Mouse (Mus musculus) limb, embryonic 14.5 days (tissue): Measurements from ENCODE around the gene Lrrn2. TPM values are rescaled to one million over a fixed set of nuclear protein-coding genes. Genes with fewer than 3 reads are reported as not detected.

Source experiments
- ATAC-seq: fragments of 200-750 bp; cut with Nextera tagmentation; 2 replicates; pipeline ENCODE4 v1.8.0; 2017; ENCODE audit warnings: low read depth, moderate number of reproducible peaks, moderate TSS enrichment; ENCODE audit not compliant: low FRiP score
- DNase-seq: peaks from one replicate; pipeline ENCODE4 v3.0.0-alpha.2; 2015; ENCODE audit warnings: low spot score
- H3K27ac ChIP-seq: fragments of 300-500 bp; sonication (generic); replicated peaks from 2 replicates; pipeline ENCODE4 v1.5.1; 2014; ENCODE audit warnings: low read depth, mild to moderate bottlenecking, low read length, moderate library complexity, mixed read lengths
- H3K27me3 ChIP-seq: fragments of 300-500 bp; sonication (generic); 2 replicates; pipeline ENCODE4 v1.6.1; 2014; ENCODE audit warnings: low read length, mixed read lengths; ENCODE audit not compliant: control insufficient read depth, insufficient read depth
- H3K36me3 ChIP-seq: fragments of 300-500 bp; sonication (generic); 2 replicates; pipeline ENCODE4 v1.6.1; 2014; ENCODE audit warnings: mild to moderate bottlenecking, low read length, moderate library complexity, mixed read lengths; ENCODE audit not compliant: control insufficient read depth, insufficient read depth
- H3K4me1 ChIP-seq: fragments of 300-500 bp; sonication (generic); 2 replicates; pipeline ENCODE4 v1.6.1; 2014; ENCODE audit warnings: antibody characterized with exemption, low read length, mixed read lengths; ENCODE audit not compliant: control insufficient read depth, insufficient read depth
- H3K4me2 ChIP-seq: fragments of 300-500 bp; sonication (generic); replicated peaks from 2 replicates; pipeline ENCODE4 v1.6.1; 2014; ENCODE audit warnings: low read depth, mild to moderate bottlenecking, low read length, moderate library complexity; ENCODE audit not compliant: severe bottlenecking
- H3K4me3 ChIP-seq: fragments of 300-500 bp; sonication (generic); replicated peaks from 2 replicates; pipeline ENCODE4 v1.5.1; 2014; ENCODE audit warnings: low read length
- H3K9ac ChIP-seq: fragments of 300-500 bp; sonication (generic); 2 replicates; pipeline ENCODE4 v1.6.1; 2014; ENCODE audit warnings: mild to moderate bottlenecking, low read depth, low read length, moderate library complexity; ENCODE audit not compliant: severe bottlenecking
- H3K9me3 ChIP-seq: fragments of 300-500 bp; sonication (generic); 2 replicates; pipeline ENCODE4 v1.6.1; 2016; ENCODE audit warnings: low read length; ENCODE audit not compliant: control insufficient read depth
- POLR2A ChIP-seq: fragments of 200-500 bp; IDR thresholded peaks from 2 replicates; pipeline ENCODE4 v1.8.0; 2012; ENCODE audit warnings: inconsistent platforms, mild to moderate bottlenecking, moderate library complexity, borderline replicate concordance; ENCODE audit not compliant: insufficient read depth, insufficient read length; ENCODE audit errors: extremely low read depth
- WGBS: fragments of 180-500 bp; shearing (Covaris S2); extraction: QIAGEN DNeasy Blood & Tissue Kit; methylation state at CpG from one replicate; pipeline ENCODE4 v1.1.7; 2014; 5-methylcytosine and 5-hydroxymethylcytosine counted together
- polyA plus RNA-seq, 2 experiments: library from polyadenylated mRNA; depleted of rRNA in 1 of 2; stranded (reverse) in 1 of 2; unstranded in 1 of 2; fragments of >200 nt; fragmentation: Nextera tagmentation in 1 of 2; extraction: Ambion mirVana in 1 of 2; gene quantifications; 2 replicates each; pipeline versions ENCODE4 v1.2.1 to v1.2.3; 2012 to 2014

The Lrrn2 gene
- polyA plus RNA-seq, 2 experiments, result 5.6 to 7.0 TPM

DNA sequence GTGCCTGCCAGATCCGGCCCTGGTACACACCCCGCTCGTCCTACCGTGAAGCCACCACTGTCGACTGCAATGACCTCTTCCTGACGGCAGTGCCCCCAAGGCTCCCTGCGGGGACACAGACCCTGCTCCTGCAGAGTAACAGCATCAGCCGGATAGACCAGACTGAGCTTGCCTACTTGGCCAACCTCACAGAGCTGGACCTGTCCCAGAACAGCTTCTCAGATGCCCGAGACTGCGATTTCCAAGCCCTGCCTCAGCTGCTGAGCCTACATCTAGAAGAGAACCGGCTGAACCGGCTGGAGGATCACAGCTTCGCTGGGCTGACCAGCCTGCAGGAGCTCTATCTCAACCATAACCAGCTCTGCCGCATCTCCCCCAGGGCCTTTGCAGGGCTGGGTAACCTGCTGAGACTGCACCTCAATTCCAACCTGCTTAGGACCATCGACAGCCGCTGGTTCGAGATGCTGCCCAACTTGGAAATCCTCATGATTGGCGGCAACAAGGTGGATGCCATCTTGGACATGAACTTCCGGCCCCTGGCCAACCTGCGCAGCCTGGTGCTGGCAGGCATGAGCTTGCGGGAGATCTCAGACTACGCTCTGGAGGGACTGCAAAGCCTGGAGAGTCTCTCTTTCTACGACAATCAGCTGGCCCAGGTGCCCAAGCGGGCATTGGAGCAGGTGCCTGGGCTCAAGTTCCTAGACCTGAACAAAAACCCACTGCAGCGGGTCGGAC lies 57.4 kb downstream of the Lrrn2 start:
- ATAC-seq (no peak), DNase-seq (no peak)
- Histone ChIP-seq H3K9me3 (no peaks in the 10 kb centered on the region), H3K4me1 (no peaks in the 10 kb centered on the region), H3K4me3 (no peak overlapping the region), H3K4me2 (no peak overlapping the region), H3K27me3 (no peaks in the 10 kb centered on the region), H3K27ac (no peak overlapping the region), H3K9ac (no peak overlapping the region), H3K36me3 (no peaks in the 10 kb centered on the region)
- TF ChIP-seq POLR2A, result no peak
- WGBS, result 84% methylated on average over 25 of the region's 26 CpGs

DNA sequence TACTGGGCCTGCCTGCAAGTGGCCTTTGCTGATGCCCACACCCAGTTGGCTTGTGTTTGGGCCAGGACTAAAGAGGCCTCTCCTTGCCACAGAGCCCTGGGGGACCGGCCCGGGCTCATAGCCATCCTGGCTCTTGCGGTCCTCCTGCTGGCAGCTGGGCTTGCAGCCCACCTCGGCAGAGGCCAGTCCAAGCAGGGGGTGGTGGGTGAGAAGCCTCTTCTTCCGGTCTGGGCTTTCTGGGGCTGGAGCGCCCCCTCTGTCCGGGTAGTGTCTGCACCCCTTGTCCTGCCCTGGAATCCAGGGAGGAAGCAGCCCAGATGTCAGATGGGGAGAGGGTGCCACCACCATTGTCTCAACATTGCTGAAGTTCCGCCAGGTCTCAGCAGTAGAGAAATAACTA lies 58.9 kb downstream of the Lrrn2 start:
- H3K4me3 ChIP-seq, result no peak overlapping the region
- no peaks in the 10 kb centered on the region for H3K4me1 ChIP-seq
- no peak overlapping the region for H3K9ac ChIP-seq
- no peaks in the 10 kb centered on the region for H3K36me3 ChIP-seq
- DNase-seq (no peak), ATAC-seq (no peak)
- H3K9me3 ChIP-seq, result no peaks in the 10 kb centered on the region
- H3K4me2 ChIP-seq, result no peak overlapping the region
- no peaks in the 10 kb centered on the region for H3K27me3 ChIP-seq
- no peak for TF ChIP-seq POLR2A
- WGBS, result 86% methylated on average over 5 of the region's 8 CpGs
- H3K27ac ChIP-seq, result no peak overlapping the region

DNA sequence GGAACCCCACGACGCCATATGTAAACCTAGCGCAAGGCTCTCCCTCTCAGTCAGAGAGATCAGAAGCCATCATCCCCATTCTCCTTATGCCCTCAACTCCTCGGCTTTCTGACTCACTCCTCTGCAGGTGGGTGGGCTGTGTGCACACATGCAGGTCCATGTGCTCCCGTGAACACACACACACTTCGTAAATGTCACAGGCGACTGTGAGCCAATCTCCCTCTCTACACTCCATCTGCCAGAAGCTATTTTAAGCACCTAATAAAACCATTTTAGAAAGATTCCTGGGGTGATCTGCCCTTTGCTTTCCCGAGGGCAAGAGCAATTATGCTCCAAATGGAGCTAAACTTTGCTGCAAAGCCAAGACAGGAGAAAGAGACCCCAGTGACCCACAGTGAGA lies 65.8 kb downstream of the Lrrn2 start:
- no peaks in the 10 kb centered on the region for H3K9me3 ChIP-seq
- no peak for TF ChIP-seq POLR2A
- DNase-seq, result no peak
- H3K36me3 ChIP-seq, result no peaks in the 10 kb centered on the region
- H3K9ac ChIP-seq, result no peak overlapping the region
- peaks cover 7% of the 10 kb centered on the region for H3K4me1 ChIP-seq
- peaks cover 12% of the 10 kb centered on the region; the same call in 1 of the 2 replicates for H3K27me3 ChIP-seq
- 19% methylated on average over 8 of the region's 8 CpGs for WGBS
- no peak overlapping the region for H3K4me3 ChIP-seq
- H3K4me2 ChIP-seq, result no peak overlapping the region
- no peak overlapping the region for H3K27ac ChIP-seq
- ATAC-seq, result no peak

DNA sequence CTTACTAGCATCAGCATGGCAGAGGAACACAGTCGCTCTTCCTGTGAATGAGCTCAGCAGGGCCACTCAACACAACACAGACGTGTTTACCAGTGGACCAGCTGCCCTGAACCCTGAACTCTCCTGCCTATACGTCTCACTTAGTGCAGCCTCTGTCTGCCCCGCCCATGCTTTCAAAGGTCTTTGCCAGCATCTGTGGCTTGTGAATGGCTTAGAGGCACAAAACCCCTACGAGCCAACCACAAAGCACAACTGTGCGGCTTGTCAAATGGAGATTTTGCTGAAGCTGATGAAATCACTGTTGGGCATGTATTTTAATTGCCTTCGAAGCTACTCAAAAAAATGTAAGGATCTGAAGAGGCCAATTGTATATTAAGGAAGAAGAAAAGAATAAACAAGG lies 67.7 kb downstream of the Lrrn2 start:
- no peak for ATAC-seq
- Histone ChIP-seq H3K9me3 (no peaks in the 10 kb centered on the region), H3K27ac (no peak overlapping the region), H3K27me3 (peaks cover 12% of the 10 kb centered on the region; the same call in 1 of the 2 replicates), H3K4me2 (no peak overlapping the region), H3K4me1 (peaks cover 7% of the 10 kb centered on the region), H3K36me3 (no peaks in the 10 kb centered on the region), H3K9ac (no peak overlapping the region), H3K4me3 (no peak overlapping the region)
- WGBS, result 51% methylated on average over 7 of the region's 7 CpGs
- TF ChIP-seq POLR2A, result no peak
- DNase-seq, result no peak

DNA sequence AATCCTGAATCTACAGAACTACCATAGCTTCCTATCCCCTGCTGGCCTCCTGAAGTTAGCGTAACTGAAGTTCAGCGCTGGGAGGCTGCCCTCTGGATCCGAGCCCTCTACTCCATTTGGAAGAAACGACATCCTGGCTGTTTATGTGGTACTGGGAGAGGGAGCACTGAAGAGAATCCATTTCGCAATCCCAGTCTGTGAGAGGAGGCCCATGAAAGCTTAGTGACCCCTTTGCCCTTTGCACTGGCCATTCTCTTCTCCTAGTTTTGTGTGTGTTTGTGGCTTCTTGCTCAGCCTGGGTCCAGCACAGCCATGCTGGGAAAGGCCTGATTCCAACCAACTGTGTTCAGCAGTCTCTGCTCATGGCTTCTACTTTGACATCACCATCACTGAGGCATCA lies 76.7 kb downstream of the Lrrn2 start:
- Histone ChIP-seq H3K36me3 (no peaks in the 10 kb centered on the region), H3K27ac (no peak overlapping the region), H3K9me3 (no peaks in the 10 kb centered on the region), H3K27me3 (no peaks in the 10 kb centered on the region), H3K4me3 (no peak overlapping the region), H3K4me2 (no peak overlapping the region), H3K9ac (no peak overlapping the region), H3K4me1 (no peaks in the 10 kb centered on the region)
- ATAC-seq (no peak), DNase-seq (no peak)
- no peak for TF ChIP-seq POLR2A
- WGBS, result 90% methylated on average over 5 of the region's 5 CpGs
